Mouse (Mus musculus): ENCODE results near the gene Cep85l. TPM values are rescaled to one million over a fixed set of nuclear protein-coding genes. Genes with fewer than 3 reads are reported as not detected.

The Cep85l gene
- 6.5 and 7.5 TPM in 2 replicates for polyA plus RNA-seq (2012; rRNA removed)

- WGBS = under 1% methylated on average over 30 of the region's 31 CpGs
- Histone ChIP-seq H3K4me1 (ENCODE audit: control insufficient read depth, insufficient read depth, low read length) (peaks cover 10% of the 10 kb centered on the region), H3K4me3 (replicated peaks; ENCODE audit: extremely low read depth, low read depth, low read length) (peak within 1 kb of the TSS; percentile 85)
- DNase-seq = peak; percentile 80
- TF ChIP-seq CTCF (IDR thresholded peaks at IDR 0.05; ENCODE audit: insufficient read depth, low read length) (no peak), POLR2A (IDR thresholded peaks at IDR 0.05; ENCODE audit: borderline replicate concordance, extremely low read depth, low read depth, low read length) (peak; percentile 76; the same call in 1 of the 2 replicates)
Measured at GRCm38 (mm10) chr10:53379709-53380106, at the start of gene Cep85l. TSS of gene Cep85l (minus strand) at chr10:53379947.

- no peak for DNase-seq
- WGBS = 42% methylated on average over 7 of the region's 7 CpGs
- TF ChIP-seq CTCF (IDR thresholded peaks at IDR 0.05; ENCODE audit: insufficient read depth, low read length) = no peak
- TF ChIP-seq POLR2A (IDR thresholded peaks at IDR 0.05; ENCODE audit: borderline replicate concordance, extremely low read depth, low read depth, low read length) = no peak
Measured at GRCm38 (mm10) chr10:53428695-53429447, 49.1 kb upstream of the Cep85l start.

GRCm38 (mm10) chr10:53426524-53426923, 46.8 kb upstream of the Cep85l start:
- whole genome bisulfite sequencing = 91% methylated on average over 2 of the region's 2 CpGs
- Histone ChIP-seq H3K4me1 (ENCODE audit: control insufficient read depth, insufficient read depth, low read length) (peaks cover 3% of the 10 kb centered on the region; the same call in 1 of the 2 replicates), H3K4me3 (replicated peaks; ENCODE audit: extremely low read depth, low read depth, low read length) (no peak overlapping the region)
- no peak for DNase-seq
- no peak for TF ChIP-seq POLR2A (IDR thresholded peaks at IDR 0.05; ENCODE audit: borderline replicate concordance, extremely low read depth, low read depth, low read length)
- no peak for TF ChIP-seq CTCF (IDR thresholded peaks at IDR 0.05; ENCODE audit: insufficient read depth, low read length)

More at GRCm38 (mm10) chr10:53428695-53429447, 49.1 kb upstream of the Cep85l start:
- H3K4me1 ChIP-seq (ENCODE audit: control insufficient read depth, insufficient read depth, low read length) = no peaks in the 10 kb centered on the region
- no peak overlapping the region for H3K4me3 ChIP-seq (replicated peaks; ENCODE audit: extremely low read depth, low read depth, low read length)

GRCm38 (mm10) chr10:53423091-53423490, 43.3 kb upstream of the Cep85l start:
- 96% methylated on average over 1 of the region's 1 CpGs for WGBS
- no peak overlapping the region for H3K4me3 ChIP-seq (replicated peaks; ENCODE audit: extremely low read depth, low read depth, low read length)
- no peak for TF ChIP-seq POLR2A (IDR thresholded peaks at IDR 0.05; ENCODE audit: borderline replicate concordance, extremely low read depth, low read depth, low read length)

GRCm38 (mm10) chr10:53422206-53422605, 42.5 kb upstream of the Cep85l start:
- no peak for DNase-seq
- no peak for TF ChIP-seq POLR2A (IDR thresholded peaks at IDR 0.05; ENCODE audit: borderline replicate concordance, extremely low read depth, low read depth, low read length)
- no peak for TF ChIP-seq CTCF (IDR thresholded peaks at IDR 0.05; ENCODE audit: insufficient read depth, low read length)
- H3K4me1 ChIP-seq (ENCODE audit: control insufficient read depth, insufficient read depth, low read length) = peaks cover 5% of the 10 kb centered on the region; the same call in 1 of the 2 replicates
- 27% methylated on average over 1 of the region's 1 CpGs for WGBS
- no peak overlapping the region for H3K4me3 ChIP-seq (replicated peaks; ENCODE audit: extremely low read depth, low read depth, low read length)

More at GRCm38 (mm10) chr10:53423091-53423490, 43.3 kb upstream of the Cep85l start:
- peaks cover 3% of the 10 kb centered on the region; the same call in 1 of the 2 replicates for H3K4me1 ChIP-seq (ENCODE audit: control insufficient read depth, insufficient read depth, low read length)
- DNase-seq = no peak

GRCm38 (mm10) chr10:53421613-53422012, 41.9 kb upstream of the Cep85l start:
- no peak overlapping the region for H3K4me3 ChIP-seq (replicated peaks; ENCODE audit: extremely low read depth, low read depth, low read length)
- H3K4me1 ChIP-seq (ENCODE audit: control insufficient read depth, insufficient read depth, low read length) = peaks cover 8% of the 10 kb centered on the region
- 59% methylated on average over 6 of the region's 6 CpGs for WGBS
- TF ChIP-seq POLR2A (IDR thresholded peaks at IDR 0.05; ENCODE audit: borderline replicate concordance, extremely low read depth, low read depth, low read length) = no peak
- no peak for TF ChIP-seq CTCF (IDR thresholded peaks at IDR 0.05; ENCODE audit: insufficient read depth, low read length)
- DNase-seq = no peak

- H3K4me3 ChIP-seq (replicated peaks; ENCODE audit: extremely low read depth, low read depth, low read length) = no peak overlapping the region
- DNase-seq = no peak
- peaks cover 12% of the 10 kb centered on the region for H3K4me1 ChIP-seq (ENCODE audit: control insufficient read depth, insufficient read depth, low read length)
- TF ChIP-seq CTCF (IDR thresholded peaks at IDR 0.05; ENCODE audit: insufficient read depth, low read length) (no peak), POLR2A (IDR thresholded peaks at IDR 0.05; ENCODE audit: borderline replicate concordance, extremely low read depth, low read depth, low read length) (no peak)
Measured at GRCm38 (mm10) chr10:53420069-53420468, 40.3 kb upstream of the Cep85l start.

- 70% methylated on average over 4 of the region's 4 CpGs for WGBS
- Histone ChIP-seq H3K4me3 (replicated peaks; ENCODE audit: extremely low read depth, low read depth, low read length) (no peak overlapping the region), H3K4me1 (ENCODE audit: control insufficient read depth, insufficient read depth, low read length) (peaks cover 12% of the 10 kb centered on the region)
- TF ChIP-seq POLR2A (IDR thresholded peaks at IDR 0.05; ENCODE audit: borderline replicate concordance, extremely low read depth, low read depth, low read length) (no peak), CTCF (IDR thresholded peaks at IDR 0.05; ENCODE audit: insufficient read depth, low read length) (no peak)
- no peak for DNase-seq
Measured at GRCm38 (mm10) chr10:53419139-53419935, 39.6 kb upstream of the Cep85l start.

GRCm38 (mm10) chr10:53417015-53417414, 37.3 kb upstream of the Cep85l start:
- TF ChIP-seq POLR2A (IDR thresholded peaks at IDR 0.05; ENCODE audit: borderline replicate concordance, extremely low read depth, low read depth, low read length) (no peak), CTCF (IDR thresholded peaks at IDR 0.05; ENCODE audit: insufficient read depth, low read length) (no peak)
- 33% methylated on average over 2 of the region's 2 CpGs for WGBS
- no peak overlapping the region for H3K4me3 ChIP-seq (replicated peaks; ENCODE audit: extremely low read depth, low read depth, low read length)
- no peak for DNase-seq
- peaks cover 13% of the 10 kb centered on the region for H3K4me1 ChIP-seq (ENCODE audit: control insufficient read depth, insufficient read depth, low read length)

Measured in lung, adult 2 months (tissue).